Mouse (Mus musculus) myocyte (in vitro differentiated cells): ENCODE data around the gene Slc2a13. TPM values are rescaled to one million over a fixed set of nuclear protein-coding genes. Genes with fewer than 3 reads are reported as not detected.

Source experiments
- H3K27me3 ChIP-seq: one replicate; pipeline ENCODE4 v1.6.1; 2011; ENCODE audit not compliant: control insufficient read depth, insufficient read depth, insufficient read length
- H3K36me3 ChIP-seq: one replicate; pipeline ENCODE4 v1.6.1; 2011; ENCODE audit not compliant: control insufficient read depth, insufficient read depth
- H3K4me2 ChIP-seq: one replicate; pipeline ENCODE4 v1.6.1; 2011; ENCODE audit warnings: low read depth, control low read depth
- H3K4me3 ChIP-seq: one replicate; pipeline ENCODE4 v1.5.1; 2011; ENCODE audit warnings: mild to moderate bottlenecking, control low read depth, moderate library complexity
- H3K79me2 ChIP-seq: one replicate; pipeline ENCODE4 v1.6.1; 2011; ENCODE audit not compliant: control insufficient read depth, insufficient read depth
- H3ac ChIP-seq: one replicate; pipeline ENCODE4 v1.6.1; 2011; ENCODE audit not compliant: control insufficient read depth, insufficient read length
- CEBPB ChIP-seq: IDR thresholded peaks from 2 replicates; pipeline ENCODE4 v1.6.1; 2011; ENCODE audit warnings: mild to moderate bottlenecking, moderate library complexity; ENCODE audit not compliant: poor library complexity, insufficient read depth, severe bottlenecking
- E2F4 ChIP-seq: IDR thresholded peaks from one replicate; pipeline ENCODE4 v1.6.1; 2011; ENCODE audit warnings: mild to moderate bottlenecking, control low read depth, moderate library complexity; ENCODE audit not compliant: insufficient read depth
- MAX ChIP-seq: IDR thresholded peaks from one replicate; pipeline ENCODE4 v1.6.1; 2011; ENCODE audit warnings: low read depth, mild to moderate bottlenecking, control low read depth
- MYOD1 ChIP-seq, 3 experiments: IDR thresholded peaks; one replicate each; pipeline ENCODE4 v1.6.1; 2011; ENCODE audit warnings: control low read depth in 2 of 3, low read depth in 2 of 3, mild to moderate bottlenecking in 2 of 3, moderate library complexity in 1 of 3; ENCODE audit not compliant: insufficient read length in 2 of 3, control insufficient read depth in 1 of 3
- MYOG ChIP-seq, 3 experiments: IDR thresholded peaks; one replicate each; pipeline ENCODE4 v1.6.1; 2011; ENCODE audit warnings: control low read depth in 2 of 3, low read depth in 2 of 3, mild to moderate bottlenecking in 2 of 3; ENCODE audit not compliant: insufficient read length in 2 of 3, control insufficient read depth in 1 of 3, insufficient read depth in 1 of 3
- POLR2A ChIP-seq: IDR thresholded peaks from one replicate; pipeline ENCODE4 v1.6.1; 2011; ENCODE audit warnings: low read depth, mild to moderate bottlenecking, control low read depth, moderate library complexity; ENCODE audit not compliant: insufficient read length
- POLR2AphosphoS2 ChIP-seq: IDR thresholded peaks from one replicate; pipeline ENCODE4 v1.6.1; 2011; ENCODE audit warnings: low read depth, control low read depth; ENCODE audit not compliant: insufficient read length
- REST ChIP-seq: IDR thresholded peaks from one replicate; pipeline ENCODE4 v1.6.1; 2011; ENCODE audit warnings: mild to moderate bottlenecking, control low read depth, moderate library complexity; ENCODE audit not compliant: insufficient read depth, insufficient read length
- SRF ChIP-seq: IDR thresholded peaks from one replicate; pipeline ENCODE4 v1.6.1; 2011; ENCODE audit warnings: low read depth; ENCODE audit not compliant: control insufficient read depth, insufficient read length
- TCF12 ChIP-seq: IDR thresholded peaks from one replicate; pipeline ENCODE4 v1.6.1; 2011; ENCODE audit warnings: mild to moderate bottlenecking, control low read depth; ENCODE audit not compliant: poor library complexity, insufficient read depth, severe bottlenecking
- TCF3 ChIP-seq: IDR thresholded peaks from one replicate; pipeline ENCODE4 v1.6.1; 2011; ENCODE audit warnings: low read depth, control low read depth; ENCODE audit not compliant: insufficient read length
- USF1 ChIP-seq: IDR thresholded peaks from one replicate; pipeline ENCODE4 v1.6.1; 2011; ENCODE audit warnings: low read depth, mild to moderate bottlenecking, control low read depth, moderate library complexity
- polyA plus RNA-seq: library from polyadenylated mRNA; unstranded; fragments of >200 nt; fragmentation: generic; extraction: Trizol; gene quantifications from one replicate; pipeline ENCODE4 v1.2.1, GENCODE M21; 2012; ENCODE audit warnings: missing spikeins

Gene Slc2a13
- polyA plus RNA-seq, 1 experiment = 0.62 TPM

GRCm38 (mm10) chr15:91443449-91443848 is 129.6 kb downstream of the Slc2a13 start:
- H3K27me3 ChIP-seq = no peaks in the 10 kb centered on the region
- no peak overlapping the region for H3K4me3 ChIP-seq
- H3ac ChIP-seq = no peak overlapping the region
- TF ChIP-seq MYOD1 (IDR thresholded peaks at IDR 0.05; ENCODE audit: control insufficient read depth in 1 of 3, insufficient read length in 2 of 3, low read depth in 2 of 3) (no peak), E2F4 (no peak), SRF (no peak), TCF12 (no peak), CEBPB (no peak), USF1 (no peak), POLR2A (no peak), REST (no peak), POLR2AphosphoS2 (no peak), MAX (no peak), MYOG (IDR thresholded peaks at IDR 0.05; ENCODE audit: control insufficient read depth in 1 of 3, insufficient read depth in 1 of 3, insufficient read length in 2 of 3, low read depth in 2 of 3) (no peak), TCF3 (no peak)
- H3K4me2 ChIP-seq = no peak overlapping the region
- H3K79me2 ChIP-seq = no peaks in the 10 kb centered on the region
- no peaks in the 10 kb centered on the region for H3K36me3 ChIP-seq

GRCm38 (mm10) chr15:91439883-91440282 is 133.2 kb downstream of the Slc2a13 start:
- no peaks in the 10 kb centered on the region for H3K79me2 ChIP-seq
- TF ChIP-seq POLR2A (no peak), MYOG (IDR thresholded peaks at IDR 0.05; ENCODE audit: control insufficient read depth in 1 of 3, insufficient read depth in 1 of 3, insufficient read length in 2 of 3, low read depth in 2 of 3) (no peak), MAX (no peak), POLR2AphosphoS2 (no peak), E2F4 (no peak), REST (no peak), CEBPB (no peak), USF1 (no peak), SRF (no peak), TCF12 (no peak), MYOD1 (IDR thresholded peaks at IDR 0.05; ENCODE audit: control insufficient read depth in 1 of 3, insufficient read length in 2 of 3, low read depth in 2 of 3) (no peak), TCF3 (no peak)
- H3K36me3 ChIP-seq = no peaks in the 10 kb centered on the region
- H3ac ChIP-seq = no peak overlapping the region
- no peaks in the 10 kb centered on the region for H3K27me3 ChIP-seq
- H3K4me3 ChIP-seq = no peak overlapping the region
- H3K4me2 ChIP-seq = no peak overlapping the region

- Histone ChIP-seq H3K27me3 (no peaks in the 10 kb centered on the region), H3K4me3 (no peak overlapping the region), H3K79me2 (no peaks in the 10 kb centered on the region), H3ac (no peak overlapping the region), H3K4me2 (no peak overlapping the region), H3K36me3 (no peaks in the 10 kb centered on the region)
- TF ChIP-seq TCF12 = no peak
- TF ChIP-seq POLR2AphosphoS2 = no peak
- no peak for TF ChIP-seq CEBPB
- TF ChIP-seq E2F4 = no peak
- TF ChIP-seq POLR2A = no peak
- no peak for TF ChIP-seq MYOD1 (IDR thresholded peaks at IDR 0.05; ENCODE audit: control insufficient read depth in 1 of 3, insufficient read length in 2 of 3, low read depth in 2 of 3)
- TF ChIP-seq USF1 = no peak
- no peak for TF ChIP-seq MAX
- TF ChIP-seq SRF = no peak
- no peak for TF ChIP-seq REST
- TF ChIP-seq MYOG (IDR thresholded peaks at IDR 0.05; ENCODE audit: control insufficient read depth in 1 of 3, insufficient read depth in 1 of 3, insufficient read length in 2 of 3, low read depth in 2 of 3) = no peak
Measured at GRCm38 (mm10) chr15:91425426-91425825, 147.6 kb downstream of the Slc2a13 start.

GRCm38 (mm10) chr15:91406979-91407378 is 166.1 kb downstream of the Slc2a13 start:
- no peaks in the 10 kb centered on the region for H3K27me3 ChIP-seq
- no peak overlapping the region for H3ac ChIP-seq
- H3K79me2 ChIP-seq = no peaks in the 10 kb centered on the region
- no peaks in the 10 kb centered on the region for H3K36me3 ChIP-seq
- no peak overlapping the region for H3K4me3 ChIP-seq
- no peak for TF ChIP-seq MYOG (IDR thresholded peaks at IDR 0.05; ENCODE audit: control insufficient read depth in 1 of 3, insufficient read depth in 1 of 3, insufficient read length in 2 of 3, low read depth in 2 of 3)
- no peak for TF ChIP-seq TCF3
- no peak for TF ChIP-seq E2F4
- H3K4me2 ChIP-seq = no peak overlapping the region

- H3K79me2 ChIP-seq = no peaks in the 10 kb centered on the region
- no peak overlapping the region for H3K4me3 ChIP-seq
- no peak overlapping the region for H3K4me2 ChIP-seq
- TF ChIP-seq E2F4 = no peak
- TF ChIP-seq USF1 = no peak
- no peak for TF ChIP-seq MYOG (IDR thresholded peaks at IDR 0.05; ENCODE audit: control insufficient read depth in 1 of 3, insufficient read depth in 1 of 3, insufficient read length in 2 of 3, low read depth in 2 of 3)
- no peak for TF ChIP-seq MYOD1 (IDR thresholded peaks at IDR 0.05; ENCODE audit: control insufficient read depth in 1 of 3, insufficient read length in 2 of 3, low read depth in 2 of 3)
- TF ChIP-seq REST = no peak
- TF ChIP-seq POLR2AphosphoS2 = no peak
- no peak for TF ChIP-seq SRF
- TF ChIP-seq CEBPB = no peak
- H3K27me3 ChIP-seq = no peaks in the 10 kb centered on the region
- H3ac ChIP-seq = no peak overlapping the region
- no peaks in the 10 kb centered on the region for H3K36me3 ChIP-seq
Measured at GRCm38 (mm10) chr15:91395165-91395564, 177.9 kb downstream of the Slc2a13 start.
